Mouse (Mus musculus) kidney, postnatal 25 days (tissue): ENCODE measurements around the gene Rbfox1.

Source experiments
- DNase-seq, 2 experiments: peaks; one replicate each; pipeline ENCODE4 v3.0.0; 2021; ENCODE audit warnings: mixed read lengths in 2 of 2

Rbfox1 gene

GRCm38 (mm10) chr16:6840461-6840860 lies 955.3 kb downstream of the Rbfox1 start:
- no peak for DNase-seq

GRCm38 (mm10) chr16:6842066-6842785 lies 957.1 kb downstream of the Rbfox1 start:
- DNase-seq: no peak

GRCm38 (mm10) chr16:6844659-6845058 lies 959.5 kb downstream of the Rbfox1 start:
- no peak for DNase-seq

- no peak for DNase-seq
These were observed 966.2 kb downstream of the Rbfox1 start for GRCm38 (mm10) chr16:6851393-6851792.

- DNase-seq: no peak
These were observed 968.6 kb downstream of the Rbfox1 start for GRCm38 (mm10) chr16:6853796-6854195.

- DNase-seq: no peak
These were observed 976.5 kb downstream of the Rbfox1 start for GRCm38 (mm10) chr16:6861656-6862055.

- no peak for DNase-seq
These were observed 997.7 kb downstream of the Rbfox1 start for GRCm38 (mm10) chr16:6882683-6883430.

GRCm38 (mm10) chr16:6883798-6884197 lies 998.6 kb downstream of the Rbfox1 start:
- DNase-seq: no peak

GRCm38 (mm10) chr16:6885617-6886016 lies 1000.5 kb downstream of the Rbfox1 start:
- no peak for DNase-seq

GRCm38 (mm10) chr16:6889221-6889620 lies 1004.1 kb downstream of the Rbfox1 start:
- DNase-seq: no peak

- no peak for DNase-seq
These were observed 1012.6 kb downstream of the Rbfox1 start for GRCm38 (mm10) chr16:6897734-6898133.

GRCm38 (mm10) chr16:6900006-6900405 lies 1014.9 kb downstream of the Rbfox1 start:
- no peak for DNase-seq

- DNase-seq: no peak
These were observed 1019.8 kb downstream of the Rbfox1 start for GRCm38 (mm10) chr16:6904984-6905383.

- no peak for DNase-seq
These were observed 1020.8 kb downstream of the Rbfox1 start for GRCm38 (mm10) chr16:6906001-6906400.

- no peak for DNase-seq
These were observed 1022.4 kb downstream of the Rbfox1 start for GRCm38 (mm10) chr16:6907550-6907949.

GRCm38 (mm10) chr16:6914531-6914930 lies 1029.4 kb downstream of the Rbfox1 start:
- no peak for DNase-seq

- no peak for DNase-seq
These were observed 1033.5 kb downstream of the Rbfox1 start for GRCm38 (mm10) chr16:6918641-6919040.

- no peak for DNase-seq
These were observed 1034.5 kb downstream of the Rbfox1 start for GRCm38 (mm10) chr16:6919681-6920080.

- no peak for DNase-seq
These were observed 1042.5 kb downstream of the Rbfox1 start for GRCm38 (mm10) chr16:6927661-6928060.

- DNase-seq: no peak
These were observed 1045.6 kb downstream of the Rbfox1 start for GRCm38 (mm10) chr16:6930795-6931194.

- no peak for DNase-seq
These were observed 1061.0 kb downstream of the Rbfox1 start for GRCm38 (mm10) chr16:6946151-6946550.

- no peak for DNase-seq
These were observed 1064.5 kb downstream of the Rbfox1 start for GRCm38 (mm10) chr16:6949666-6950065.

- no peak for DNase-seq
These were observed 1070.0 kb downstream of the Rbfox1 start for GRCm38 (mm10) chr16:6955102-6955675.

- no peak for DNase-seq
These were observed 1076.8 kb downstream of the Rbfox1 start for GRCm38 (mm10) chr16:6961931-6962379.
